ENCODE assay signal across 8 mouse cellular contexts in genomic region chr11:20639918-20640447, GRCm38 (mm10).
A peak's percentile ranks its signal among the peaks of the same experiment; 100 is the strongest.
DNase-seq lines count a peak whose midpoint lies in the region; ATAC-seq and TF ChIP-seq lines count a peak whose summit lies in the region.
"Had no signal": no experiment of that assay in that cellular context is flagged by ENCODE, and none has a peak within 500 bp of the region (broad histone marks: within the 10 kb centered on the region; RNA-seq: fewer than 3 reads in every experiment).

No protein-coding gene starts in this region.

- H3K4me3 ChIP-seq in embryonic facial prominence, embryonic 14.5 days (ENCODE audit: low read depth, low read length) = peak overlapping the region; percentile 15; the same call in 1 of the 2 replicates
- no peak overlapping the region for H3K4me3 ChIP-seq in limb, embryonic 15.5 days
- H3K4me3 ChIP-seq in neural tube, embryonic 13.5 days = no peak overlapping the region
- H3K4me3 ChIP-seq: erythroblast, embryonic 14.5 days had no signal

- CTCF ChIA-PET in Patski (lab: Charles Lee) = interaction anchor here (0.8 kb wide), 1 partner anchor 51 kb away, joined by 3 read pairs; no protein-coding TSS in a partner anchor

- peak; percentile 59 for ATAC-seq in Patski
- peak; percentile 90 for ATAC-seq in embryonic facial prominence, embryonic 14.5 days (ENCODE audit: low read depth)
- ATAC-seq in limb, embryonic 15.5 days (ENCODE audit: insufficient number of reproducible peaks, low FRiP score, low TSS enrichment, low read depth) = 0 out of 2 replicates have a peak, but pooled peaks have one; percentile 62
- peak; percentile 87 for ATAC-seq in neural tube, embryonic 13.5 days (ENCODE audit: low read depth)
- ATAC-seq in monocyte, adult 5-6 weeks (replicated peaks; ENCODE audit: insufficient number of reproducible peaks, low FRiP score, low TSS enrichment, poor library complexity, severe bottlenecking) = no peak

- in situ Hi-C loops in Patski (cut with MboI; ENCODE audit: low pct_unique_long_range_greater_than_20kb) = loop anchor here (5.0 kb wide), 2 partner anchors 98 to 183 kb away; partner anchors contain the start of gene Sertad2

- H3K36me3 ChIP-seq in embryonic facial prominence, embryonic 14.5 days (ENCODE audit: control insufficient read depth, insufficient read depth, low read length) = no peaks in the 10 kb centered on the region
- no peaks in the 10 kb centered on the region for H3K36me3 ChIP-seq in limb, embryonic 15.5 days
- no peaks in the 10 kb centered on the region for H3K36me3 ChIP-seq in neural tube, embryonic 13.5 days

- intact Hi-C loops in heart, postnatal 10 days (cut with DNase I) = loop anchor here (2.0 kb wide), 3 partner anchors 51 to 185 kb away; no protein-coding TSS in a partner anchor

- no peak for TF ChIP-seq CTCF in Patski (IDR thresholded peaks at IDR 0.05)

- H3K27me3 ChIP-seq in Patski = no peaks in the 10 kb centered on the region
- H3K27me3 ChIP-seq in embryonic facial prominence, embryonic 14.5 days (replicated peaks; ENCODE audit: control insufficient read depth, insufficient read depth, low read length) = no peaks in the 10 kb centered on the region
- H3K27me3 ChIP-seq in limb, embryonic 15.5 days = no peaks in the 10 kb centered on the region
- H3K27me3 ChIP-seq in neural tube, embryonic 13.5 days = no peaks in the 10 kb centered on the region

- H3K27ac ChIP-seq in embryonic facial prominence, embryonic 14.5 days (replicated peaks; ENCODE audit: low read depth, low read length) = peak overlapping the region; percentile 68
- H3K27ac ChIP-seq in limb, embryonic 15.5 days = peak overlapping the region; percentile 65
- peak overlapping the region; percentile 84 for H3K27ac ChIP-seq in neural tube, embryonic 13.5 days (replicated peaks)

- no peaks in the 10 kb centered on the region for H3K9me3 ChIP-seq in embryonic facial prominence, embryonic 14.5 days (ENCODE audit: control insufficient read depth, low read length)
- H3K9me3 ChIP-seq in limb, embryonic 15.5 days = no peaks in the 10 kb centered on the region
- no peaks in the 10 kb centered on the region for H3K9me3 ChIP-seq in neural tube, embryonic 13.5 days

- no peak for DNase-seq in Patski (ENCODE audit: low read depth, low spot score)
- peak; percentile 91 for DNase-seq in embryonic facial prominence, embryonic 14.5 days (ENCODE audit: low spot score)
- DNase-seq in heart, postnatal 10 days = peak; percentile 67 to 73
- no peak for DNase-seq in cerebellum, adult 9-10 months

- 6% methylated on average over 9 of the region's 11 CpGs for WGBS in embryonic facial prominence, embryonic 14.5 days
- 4% methylated on average over 11 of the region's 11 CpGs for WGBS in limb, embryonic 15.5 days
- WGBS in neural tube, embryonic 13.5 days = under 1% methylated on average over 11 of the region's 11 CpGs

- POLR2A ChIA-PET in Patski (lab: Charles Lee) = interaction anchor here (0.6 kb wide), 1 partner anchor 159 kb away, joined by 3 read pairs; no protein-coding TSS in a partner anchor

- peak overlapping the region; percentile 51 for H3K4me2 ChIP-seq in embryonic facial prominence, embryonic 14.5 days (ENCODE audit: low read depth, low read length)
- H3K4me2 ChIP-seq in limb, embryonic 15.5 days = peak overlapping the region; percentile 33
- peak overlapping the region; percentile 47 for H3K4me2 ChIP-seq in neural tube, embryonic 13.5 days

- peak overlapping the region; percentile 46 for H3K9ac ChIP-seq in embryonic facial prominence, embryonic 14.5 days (ENCODE audit: low read depth, low read length)
- H3K9ac ChIP-seq in limb, embryonic 15.5 days = no peak overlapping the region
- H3K9ac ChIP-seq in neural tube, embryonic 13.5 days = peak overlapping the region; percentile 53

- H3K4me1 ChIP-seq in embryonic facial prominence, embryonic 14.5 days (ENCODE audit: control insufficient read depth, insufficient read depth, low read length) = peaks cover 32% of the 10 kb centered on the region
- H3K4me1 ChIP-seq in limb, embryonic 15.5 days = peaks cover 24% of the 10 kb centered on the region
- peaks cover 35% of the 10 kb centered on the region for H3K4me1 ChIP-seq in neural tube, embryonic 13.5 days (replicated peaks)

Comparison
In these comparisons a context has a peak if more than half of its experiments do, and no peak if none do; other contexts are left out.
1. DNase-seq: peak in embryonic facial prominence, embryonic 14.5 days (single experiment) and heart, postnatal 10 days (2 of 2); none in Patski (single experiment) and cerebellum, adult 9-10 months (single experiment).
2. Peak in every context shown above with its lines, with median percentiles within 50 percentile points of each other: H3K27ac ChIP-seq and H3K4me2 ChIP-seq.